Mouse (Mus musculus) MN1 (cell line): ENCODE measurements around the gene Nyap1.
"Not testable (repeated sequence)": the region's sequence is repeated elsewhere in the genome, so short reads cannot be mapped to it uniquely, and the experiment has no call there.

ENCODE experiments used
- DNase-seq: peaks from one replicate; pipeline ENCODE4 v3.0.0-alpha.2; 2016; ENCODE audit warnings: low spot score

Gene Nyap1

GRCm38 (mm10) chr5:137768475-137768874 is 27.1 kb upstream of the Nyap1 start:
- no peak for DNase-seq

GRCm38 (mm10) chr5:137766270-137766669 is 24.9 kb upstream of the Nyap1 start:
- DNase-seq = peak; percentile 53

GRCm38 (mm10) chr5:137764609-137765340 is 23.4 kb upstream of the Nyap1 start:
- DNase-seq = no peak

- peak; percentile 97 for DNase-seq
Observed at GRCm38 (mm10) chr5:137759971-137760412, 18.6 kb upstream of the Nyap1 start.

- no peak for DNase-seq
Observed at GRCm38 (mm10) chr5:137758921-137759534, 17.6 kb upstream of the Nyap1 start.

GRCm38 (mm10) chr5:137757887-137758286 is 16.5 kb upstream of the Nyap1 start:
- peak; percentile 79 for DNase-seq

- DNase-seq = peak; percentile 95
Observed at GRCm38 (mm10) chr5:137756882-137757661, 15.7 kb upstream of the Nyap1 start.

- no peak for DNase-seq
Observed at GRCm38 (mm10) chr5:137756106-137756505, 14.7 kb upstream of the Nyap1 start.

- DNase-seq = no peak
Observed at GRCm38 (mm10) chr5:137755425-137755824, 14.0 kb upstream of the Nyap1 start.

- no peak for DNase-seq
Observed at GRCm38 (mm10) chr5:137753111-137753832, 11.9 kb upstream of the Nyap1 start.

- DNase-seq = no peak
Observed at GRCm38 (mm10) chr5:137751988-137752387, 10.6 kb upstream of the Nyap1 start.

GRCm38 (mm10) chr5:137751221-137751887 is 9.9 kb upstream of the Nyap1 start:
- no peak for DNase-seq

- not testable (repeated sequence) for DNase-seq
Observed at GRCm38 (mm10) chr5:137750212-137750611, 8.8 kb upstream of the Nyap1 start.

- no peak for DNase-seq
Observed at GRCm38 (mm10) chr5:137749196-137749836, 7.9 kb upstream of the Nyap1 start.

GRCm38 (mm10) chr5:137748130-137748770 is 6.8 kb upstream of the Nyap1 start:
- DNase-seq = peak; percentile 55

GRCm38 (mm10) chr5:137747326-137747961 is 6.0 kb upstream of the Nyap1 start:
- peak; percentile 43 for DNase-seq

GRCm38 (mm10) chr5:137746851-137747325 is 5.5 kb upstream of the Nyap1 start:
- no peak for DNase-seq

GRCm38 (mm10) chr5:137746282-137746850 is 5.0 kb upstream of the Nyap1 start:
- DNase-seq = no peak
